Mouse (Mus musculus): ENCODE measurements around the gene Igsf3.

Gene Igsf3

DNA sequence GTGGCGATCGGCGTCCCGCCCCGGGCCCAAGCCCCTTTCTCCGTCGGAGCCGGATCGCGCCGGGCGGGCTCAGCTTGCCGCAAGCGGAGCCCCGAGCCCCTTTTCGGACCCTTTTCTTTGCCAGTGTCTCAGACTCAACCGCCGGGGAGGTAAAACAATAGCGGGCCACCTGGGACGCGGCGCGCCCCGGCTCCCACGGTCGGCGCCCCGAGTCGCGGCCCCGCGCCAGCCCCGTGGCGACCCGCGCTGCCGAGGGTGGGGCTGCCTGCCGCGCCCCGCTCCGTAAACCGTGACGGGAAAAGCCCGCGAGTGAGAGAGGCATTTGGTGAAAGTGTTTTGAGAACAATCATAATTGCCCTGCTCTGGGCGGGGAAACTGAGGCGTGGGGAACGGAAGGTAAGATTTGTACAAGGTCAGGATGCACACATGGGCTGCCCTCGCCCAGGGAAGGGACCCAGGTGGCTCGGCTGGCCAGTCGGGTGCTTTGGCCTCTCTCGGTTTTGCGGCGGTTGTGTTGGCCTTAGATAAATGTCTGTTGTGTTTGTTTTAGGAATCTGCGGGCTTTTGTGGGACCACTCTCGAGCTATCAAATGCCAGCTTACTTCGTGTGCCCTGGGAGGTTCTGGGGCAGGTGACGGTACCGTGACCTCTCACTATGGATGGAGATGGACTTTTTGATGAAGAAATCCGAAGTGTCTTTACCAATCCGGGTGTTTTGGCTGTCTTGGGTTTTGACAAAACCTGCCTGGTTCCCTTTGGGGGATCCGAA, 557 bp downstream of the Igsf3 start:
- peak in 1 of 2 experiments; percentile 46 for DNase-seq

DNA sequence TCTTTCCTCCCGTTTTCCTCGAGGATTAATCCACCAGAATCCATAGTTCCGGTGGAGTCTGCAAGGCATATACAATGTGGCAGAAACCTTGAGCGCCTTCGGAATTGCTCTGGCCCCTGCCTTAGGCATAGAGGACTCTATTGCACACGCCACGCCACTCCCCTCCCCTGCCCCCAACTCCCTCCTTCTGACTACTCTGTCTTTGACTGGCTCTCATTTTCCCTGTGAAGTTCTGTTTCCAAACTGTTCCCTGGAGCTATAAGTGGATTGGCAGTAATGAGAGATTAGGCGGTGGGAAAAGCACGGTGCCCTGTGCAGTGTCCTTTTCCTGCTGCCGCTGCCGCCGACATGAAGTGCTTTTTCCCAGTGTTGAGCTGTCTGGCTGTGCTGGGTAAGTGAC, 1.2 kb downstream of the Igsf3 start:
- DNase-seq = peak; percentile 40 to 47

DNA sequence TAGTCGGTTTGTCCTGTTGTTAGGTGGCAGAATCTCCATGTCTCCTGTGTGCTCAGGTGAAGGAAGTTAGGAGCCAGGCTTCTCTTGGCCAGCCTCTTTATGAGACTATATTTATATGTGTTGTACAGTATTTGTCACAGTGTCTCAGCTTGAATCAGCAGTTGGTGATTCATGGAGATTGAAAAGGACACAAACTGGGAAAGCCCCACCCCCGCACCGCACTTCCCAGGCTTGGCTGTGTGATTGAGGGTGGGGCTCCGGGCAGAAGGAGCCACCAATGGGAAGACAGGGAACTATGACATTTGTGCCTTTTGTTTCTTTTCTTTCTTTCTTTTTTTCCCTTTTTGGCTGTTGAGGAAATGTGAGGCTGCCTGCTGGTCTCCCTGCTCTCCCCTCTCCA, 2.9 kb downstream of the Igsf3 start:
- peak; percentile 53 to 70 for DNase-seq

GRCm38 (mm10) chr3:101381691-101382090, 4.8 kb downstream of the Igsf3 start:
- DNase-seq = no peak

DNA sequence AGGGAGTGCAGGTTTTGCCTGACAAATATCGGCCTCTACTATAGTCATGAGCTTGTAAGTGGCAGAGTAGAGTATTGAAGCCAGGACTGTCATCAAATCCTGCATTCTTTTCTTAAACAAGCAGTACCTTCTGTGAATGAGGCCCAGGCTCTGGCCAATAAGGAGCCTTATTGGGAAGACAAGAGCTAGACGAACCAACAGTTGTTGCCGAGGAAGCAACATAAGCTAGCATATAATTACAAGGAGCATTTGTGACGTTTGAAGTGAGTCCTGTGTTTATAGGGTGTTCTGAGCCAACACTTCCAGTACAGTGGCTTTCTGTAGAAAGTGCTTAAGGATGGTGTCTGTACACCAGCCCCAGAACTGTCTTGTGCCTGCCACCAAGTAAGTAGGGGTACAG, 5.9 kb downstream of the Igsf3 start:
- DNase-seq = no peak

- no peak for DNase-seq
Measured at GRCm38 (mm10) chr3:101386430-101387016, 9.6 kb downstream of the Igsf3 start.

- DNase-seq = no peak
Measured at GRCm38 (mm10) chr3:101387849-101388248, 11.0 kb downstream of the Igsf3 start.

GRCm38 (mm10) chr3:101389566-101389965, 12.7 kb downstream of the Igsf3 start:
- no peak for DNase-seq

- no peak for DNase-seq
Measured at GRCm38 (mm10) chr3:101390472-101390871, 13.6 kb downstream of the Igsf3 start.

DNA sequence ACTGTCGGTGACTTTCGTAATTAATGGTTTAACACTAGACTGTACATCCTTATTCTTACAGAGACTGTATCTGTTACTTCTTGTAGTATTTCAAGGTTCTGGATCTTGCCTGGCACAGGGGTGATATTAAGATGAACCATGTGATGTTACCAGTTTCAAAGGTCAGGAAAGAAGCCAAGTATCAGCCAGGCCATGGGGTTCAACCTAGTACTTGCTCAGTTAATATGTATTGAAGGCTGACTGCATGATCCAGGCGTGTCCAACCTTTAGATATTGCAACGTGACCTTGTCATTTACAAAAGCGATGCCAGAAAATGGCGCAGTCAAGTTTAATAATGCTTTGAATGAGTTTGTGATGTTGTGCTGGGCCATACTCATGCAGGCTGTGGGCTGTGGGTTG, 15.1 kb downstream of the Igsf3 start:
- DNase-seq = no peak

DNA sequence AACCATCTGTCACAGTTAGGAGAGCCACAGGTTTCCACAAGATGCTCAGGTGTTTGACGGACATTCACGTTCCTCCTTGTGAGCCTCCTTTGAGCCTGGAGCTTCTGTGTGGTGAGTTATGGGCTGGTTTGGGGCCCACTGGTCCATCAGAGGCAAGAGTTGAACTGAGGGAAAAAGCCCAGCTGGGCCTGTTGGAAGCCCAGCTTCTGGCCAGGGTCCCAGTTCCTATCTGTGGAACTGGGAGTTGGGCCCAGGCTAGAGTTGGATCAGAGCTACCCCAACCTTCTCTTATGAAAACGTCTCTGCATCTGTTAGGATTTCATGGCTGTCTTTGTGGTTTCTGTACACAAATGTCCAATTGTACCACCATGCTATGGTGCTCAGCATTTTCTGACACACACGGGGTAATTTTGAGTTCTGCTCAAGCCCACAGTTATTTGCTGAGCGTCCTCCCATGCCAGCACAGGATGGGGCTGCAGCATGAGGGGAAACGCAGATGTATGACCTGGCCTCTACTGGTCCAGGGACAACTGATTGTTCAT, 16.3 kb downstream of the Igsf3 start:
- no peak for DNase-seq

DNA sequence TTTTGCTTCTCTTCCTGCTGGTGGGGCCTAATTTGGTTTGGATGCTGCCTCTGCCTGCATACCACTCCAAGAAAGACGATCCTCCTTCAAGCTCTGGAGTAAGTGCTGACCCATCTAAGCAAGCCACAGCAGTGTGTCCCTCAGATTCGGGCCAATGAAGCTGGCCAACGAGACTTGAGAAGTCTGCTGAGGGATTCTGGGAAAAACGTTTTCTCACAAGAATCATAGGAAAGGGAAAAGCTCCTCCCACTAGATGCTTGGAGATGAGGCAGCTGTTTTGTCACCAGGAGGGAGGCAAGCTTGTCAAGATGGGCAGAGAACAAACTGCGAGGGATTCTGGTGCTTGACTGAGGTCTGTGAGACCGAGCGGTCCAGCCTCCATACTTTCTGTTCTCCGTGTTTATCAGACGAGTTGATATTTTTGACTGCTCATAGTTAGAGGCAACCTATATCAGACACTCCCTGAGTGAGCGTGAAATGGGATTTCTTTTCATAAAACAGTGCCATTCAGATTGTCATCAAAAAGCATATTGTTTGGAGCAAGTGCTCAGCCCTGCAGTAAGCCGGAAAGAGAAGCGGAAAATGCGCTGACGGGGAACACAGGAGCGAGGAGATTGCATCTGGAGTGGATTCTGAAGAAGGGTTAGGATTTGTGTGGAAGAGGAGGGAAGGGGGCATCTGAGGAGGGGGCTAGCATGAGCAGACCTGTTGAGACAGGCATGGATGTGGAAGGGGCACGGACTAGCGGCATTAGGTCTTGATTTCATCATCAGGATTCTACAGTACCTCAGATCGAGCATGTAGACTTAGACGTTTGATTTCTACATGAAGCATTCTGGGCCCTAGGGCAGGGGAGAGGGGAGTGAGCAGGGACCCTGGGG, 17.0 kb downstream of the Igsf3 start:
- peak; percentile 43 to 44 for DNase-seq

- peak; percentile 33 to 59 for DNase-seq
Measured at GRCm38 (mm10) chr3:101395341-101395740, 18.5 kb downstream of the Igsf3 start.

GRCm38 (mm10) chr3:101396061-101396460, 19.2 kb downstream of the Igsf3 start:
- no peak for DNase-seq

DNA sequence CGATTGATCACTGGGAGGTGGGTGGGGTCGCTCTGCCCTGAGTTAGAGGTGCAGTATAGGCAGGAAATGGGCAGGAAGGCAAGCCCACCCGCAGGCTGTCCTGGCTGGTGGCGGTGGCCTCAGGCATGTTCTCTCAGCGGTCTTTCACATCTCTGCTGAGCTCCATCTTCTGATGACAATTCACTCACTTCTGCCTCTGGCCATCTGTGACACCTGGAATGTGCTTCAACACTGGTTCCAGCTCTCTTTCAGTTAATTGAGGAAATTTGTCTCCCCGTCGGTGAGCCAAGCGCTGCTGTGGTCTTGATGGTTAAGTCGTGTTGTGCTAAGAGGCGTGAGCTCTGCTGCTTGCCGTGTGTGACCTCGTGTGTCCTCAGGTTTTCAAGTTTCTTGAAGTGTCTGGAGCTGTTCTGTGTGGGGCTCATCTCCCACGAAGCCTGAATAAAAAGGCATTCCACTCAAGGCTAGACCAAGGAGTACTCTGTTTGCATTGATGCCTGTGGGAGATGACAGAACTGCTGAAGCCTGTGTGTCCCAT, 19.9 kb downstream of the Igsf3 start:
- no peak for DNase-seq

GRCm38 (mm10) chr3:101397422-101397821, 20.5 kb downstream of the Igsf3 start:
- DNase-seq = no peak

GRCm38 (mm10) chr3:101398071-101398786, 21.3 kb downstream of the Igsf3 start:
- peak; percentile 45 to 61 for DNase-seq

DNA sequence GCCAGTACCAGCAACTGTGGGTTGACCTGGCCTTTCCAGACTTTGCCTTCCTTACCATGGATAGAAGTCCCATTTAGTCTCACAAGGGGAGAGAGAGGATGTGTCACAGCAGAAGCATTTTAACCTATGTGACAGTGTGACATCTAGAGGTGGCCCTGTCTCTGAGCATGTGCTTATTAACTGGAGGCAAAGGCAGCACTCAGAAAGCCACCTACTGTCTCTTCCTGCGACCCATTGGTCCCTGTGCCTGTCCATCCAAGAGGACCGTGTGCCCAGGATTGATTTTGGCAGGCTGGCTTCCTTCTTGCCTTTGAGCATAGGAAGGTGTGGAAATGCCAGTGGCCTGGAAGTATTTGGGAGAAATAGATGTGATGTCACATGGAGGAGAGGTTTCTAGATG, 22.0 kb downstream of the Igsf3 start:
- no peak for DNase-seq

DNA sequence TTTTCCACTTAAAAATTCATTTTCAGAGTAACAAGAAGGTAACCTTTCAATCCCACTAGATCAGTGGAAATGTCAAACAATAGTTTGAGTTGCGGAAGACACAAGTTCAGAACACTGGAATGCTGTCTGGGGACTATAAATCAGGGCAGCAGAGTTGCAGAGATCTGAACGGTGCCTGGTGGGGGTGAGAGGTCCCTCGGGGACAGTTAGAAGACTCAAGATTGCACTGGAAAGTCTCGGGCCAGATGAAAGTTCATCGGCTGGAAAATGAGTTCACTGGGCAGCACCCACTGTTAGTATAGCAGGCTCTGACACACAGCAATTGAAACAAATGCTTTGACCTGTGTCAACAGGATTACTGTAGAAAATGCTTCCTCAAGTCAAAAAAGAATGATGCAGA, 24.6 kb downstream of the Igsf3 start:
- no peak for DNase-seq

DNA sequence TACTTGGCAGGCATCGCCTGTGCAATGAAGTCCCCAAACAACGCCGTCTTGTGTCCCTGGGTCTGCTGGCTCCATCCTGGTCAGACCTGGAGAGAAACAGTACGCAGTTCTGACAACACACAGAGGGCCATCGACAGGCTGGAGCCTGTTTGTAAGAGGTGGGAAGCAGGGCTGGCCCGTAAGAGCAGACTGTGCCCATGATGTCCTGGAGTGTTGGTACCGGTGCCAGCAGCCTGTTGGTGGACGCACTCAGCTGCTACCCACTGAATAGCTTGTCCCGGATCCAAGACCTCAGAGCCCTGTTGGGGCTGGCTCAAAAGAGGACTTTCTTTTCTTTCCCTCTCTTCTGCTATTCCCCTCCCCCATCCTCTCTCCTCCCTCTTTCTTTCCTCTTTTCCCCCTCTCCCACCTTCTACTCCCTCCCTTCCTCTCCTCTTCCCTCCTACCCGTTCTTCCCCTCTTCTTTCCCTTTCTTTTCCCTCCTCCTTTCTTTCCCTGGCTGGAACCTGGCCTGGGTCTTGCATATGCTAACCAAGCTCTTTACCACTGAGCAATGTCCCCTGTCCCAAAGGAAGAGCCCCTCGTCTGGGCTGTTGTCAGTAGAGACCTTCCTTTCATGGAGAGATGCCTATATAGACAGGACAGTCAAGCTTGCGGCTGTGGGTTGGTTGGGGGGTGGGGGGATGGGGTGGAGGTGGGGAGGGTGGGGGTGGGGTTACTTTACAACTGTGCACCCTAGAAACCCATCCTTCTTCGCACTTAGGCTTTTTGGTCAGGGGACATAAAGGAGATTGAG, 27.9 kb downstream of the Igsf3 start:
- DNase-seq = no peak

GRCm38 (mm10) chr3:101405495-101405894, 28.6 kb downstream of the Igsf3 start:
- peak; percentile 51 to 65 for DNase-seq

Measured in kidney, postnatal 4 days (tissue).